Mouse (Mus musculus) embryonic stem cell, embryonic (primary cell): ENCODE data around the gene Pafah1b1.

Source experiments
- CTCF ChIA-PET, 4 experiments: fragments of 300-600 bp in 2 of 4; fragments of 350-600 bp in 2 of 4; sonication (Branson Sonifier 250); formaldehyde crosslinking; loops; one replicate each; lab custom pipeline; 2022; ENCODE audit warnings: inconsistent platforms in 2 of 4; lab: Charles Lee
- POLR2A ChIA-PET, 4 experiments: fragments of 300-600 bp in 2 of 4; fragments of 350-600 bp in 2 of 4; sonication (Branson Sonifier 250); formaldehyde crosslinking; loops; one replicate each; lab custom pipeline; 2022; ENCODE audit warnings: antibody characterized with exemption in 4 of 4, inconsistent platforms in 1 of 4; lab: Charles Lee

Pafah1b1 gene

GRCm38 (mm10) chr11:74655941-74656340, 68.5 kb downstream of the Pafah1b1 start:
- POLR2A ChIA-PET, result interaction anchor here in 2 of 4 experiments (0.7 to 3.7 kb wide), 11 partner anchors 9 to 184 kb away, joined by 3 to 15 read pairs (median 5); partner anchors contain the start of gene Mnt (in 1 of the 2)

GRCm38 (mm10) chr11:74653385-74653784, 71.1 kb downstream of the Pafah1b1 start:
- CTCF ChIA-PET, result interaction anchor here in 1 of 4 experiments (0.6 to 1.0 kb wide), 2 partner anchors 16 to 68 kb away, joined by 3 read pairs; no protein-coding TSS in a partner anchor
- POLR2A ChIA-PET, result interaction anchor here in 3 of 4 experiments (0.6 to 6.0 kb wide), 25 partner anchors 8 to 188 kb away, joined by 3 to 68 read pairs (median 4); partner anchors contain the start of genes Mettl16 (in 1 of the 3) and Pafah1b1 (in 1 of the 3)

More at GRCm38 (mm10) chr11:74655941-74656340, 68.5 kb downstream of the Pafah1b1 start:
- CTCF ChIA-PET, result interaction anchor here (0.6 to 1.3 kb wide), 4 partner anchors 21 to 1632 kb away, joined by 3 to 4 read pairs (median 3); no protein-coding TSS in a partner anchor

- POLR2A ChIA-PET, result interaction anchor here in 3 of 4 experiments (0.6 to 6.0 kb wide), 28 partner anchors 9 to 189 kb away, joined by 3 to 68 read pairs (median 4); partner anchors contain the start of genes Mettl16 (in 2 of the 3) and Pafah1b1 (in 1 of the 3)
- CTCF ChIA-PET, result interaction anchor here in 2 of 4 experiments (0.6 to 1.0 kb wide), 2 partner anchors 15 to 180 kb away, joined by 3 to 5 read pairs; no protein-coding TSS in a partner anchor
These were observed 71.7 kb downstream of the Pafah1b1 start for GRCm38 (mm10) chr11:74652791-74653191.

- CTCF ChIA-PET, result interaction anchor here in 3 of 4 experiments (0.9 to 1.2 kb wide), 5 partner anchors 12 to 40 kb away, joined by 3 to 8 read pairs (median 3); no protein-coding TSS in a partner anchor
- POLR2A ChIA-PET, result interaction anchor here in 3 of 4 experiments (0.6 to 6.0 kb wide), 41 partner anchors 9 to 181 kb away, joined by 3 to 68 read pairs (median 4); partner anchors contain the start of genes Mettl16 (in 3 of the 3), Pafah1b1 (in 2 of the 3), Ccdc92b (in 1 of the 3) and Mnt (in 1 of the 3)
These were observed 73.8 kb downstream of the Pafah1b1 start for GRCm38 (mm10) chr11:74650576-74651100.

GRCm38 (mm10) chr11:74649647-74650551, 74.6 kb downstream of the Pafah1b1 start:
- POLR2A ChIA-PET, result interaction anchor here (0.6 to 6.0 kb wide), 44 partner anchors 9 to 227 kb away, joined by 3 to 68 read pairs (median 4); partner anchors contain the start of genes Mettl16 (in 3 of the 4), Ccdc92b (in 2 of the 4), Pafah1b1 (in 2 of the 4) and Mnt (in 1 of the 4)
- CTCF ChIA-PET, result interaction anchor here in 3 of 4 experiments (0.9 to 1.2 kb wide), 5 partner anchors 12 to 41 kb away, joined by 3 to 8 read pairs (median 3); no protein-coding TSS in a partner anchor

GRCm38 (mm10) chr11:74649095-74649646, 75.3 kb downstream of the Pafah1b1 start, which contains the start of gene Cluh:
TSS of gene Cluh (plus strand) at chr11:74649495.
- CTCF ChIA-PET, result no interaction called here

GRCm38 (mm10) chr11:74648676-74649075, 75.8 kb downstream of the Pafah1b1 start:
- POLR2A ChIA-PET, result interaction anchor here (0.6 to 6.0 kb wide), 10 partner anchors 9 to 1588 kb away, joined by 3 to 68 read pairs (median 5); partner anchors contain the start of genes Ccdc92b (in 1 of the 4) and Mettl16 (in 1 of the 4)
- CTCF ChIA-PET, result no interaction called here

More at GRCm38 (mm10) chr11:74649095-74649646, 75.3 kb downstream of the Pafah1b1 start, which contains the start of gene Cluh:
- POLR2A ChIA-PET, result interaction anchor here (0.6 to 6.0 kb wide), 24 partner anchors 9 to 1588 kb away, joined by 3 to 68 read pairs (median 5); partner anchors contain the start of genes Mettl16 (in 3 of the 4), Pafah1b1 (in 2 of the 4), Ccdc92b (in 1 of the 4) and Mnt (in 1 of the 4)

- CTCF ChIA-PET, result interaction anchor here in 1 of 4 experiments (1.0 kb wide), 1 partner anchor 14 kb away, joined by 3 read pairs; no protein-coding TSS in a partner anchor
- POLR2A ChIA-PET, result interaction anchor here (0.7 to 6.0 kb wide), 6 partner anchors 10 to 181 kb away, joined by 4 to 68 read pairs (median 4); no protein-coding TSS in a partner anchor
These were observed 76.5 kb downstream of the Pafah1b1 start for GRCm38 (mm10) chr11:74647966-74648365.

- CTCF ChIA-PET, result interaction anchor here in 1 of 4 experiments (0.7 to 1.5 kb wide), 2 partner anchors 94 to 209 kb away, joined by 4 read pairs; no protein-coding TSS in a partner anchor
These were observed 84.8 kb downstream of the Pafah1b1 start for GRCm38 (mm10) chr11:74639628-74640027.

GRCm38 (mm10) chr11:74638791-74639411, 85.6 kb downstream of the Pafah1b1 start:
- POLR2A ChIA-PET, result interaction anchor here (0.6 to 5.6 kb wide), 52 partner anchors 8 to 822 kb away, joined by 3 to 68 read pairs (median 4); partner anchors contain the start of genes Ccdc92b (in 2 of the 4), Cluh (in 2 of the 4), Mettl16 (in 2 of the 4) and Rap1gap2 (in 2 of the 4)
- CTCF ChIA-PET, result interaction anchor here in 3 of 4 experiments (0.6 to 2.0 kb wide), 13 partner anchors 11 to 285 kb away, joined by 3 to 14 read pairs (median 4); no protein-coding TSS in a partner anchor

More at GRCm38 (mm10) chr11:74639628-74640027, 84.8 kb downstream of the Pafah1b1 start:
- POLR2A ChIA-PET, result interaction anchor here in 3 of 4 experiments (0.8 to 5.6 kb wide), 26 partner anchors 11 to 821 kb away, joined by 3 to 68 read pairs (median 6); partner anchors contain the start of genes Cluh (in 2 of the 3), Mettl16 (in 2 of the 3), Mnt (in 1 of the 3) and Rap1gap2 (in 1 of the 3)

- CTCF ChIA-PET, result interaction anchor here (0.6 to 2.0 kb wide), 18 partner anchors 10 to 286 kb away, joined by 3 to 14 read pairs (median 3); partner anchors contain the start of gene Ccdc92b (in 1 of the 4)
- POLR2A ChIA-PET, result interaction anchor here (0.5 to 5.6 kb wide), 57 partner anchors 9 to 357 kb away, joined by 3 to 68 read pairs (median 5); partner anchors contain the start of genes Mettl16 (in 3 of the 4), Ccdc92b (in 2 of the 4), Cluh (in 2 of the 4) and Rap1gap2 (in 2 of the 4)
These were observed 86.3 kb downstream of the Pafah1b1 start for GRCm38 (mm10) chr11:74637971-74638790.

- POLR2A ChIA-PET, result interaction anchor here (0.7 to 5.6 kb wide), 27 partner anchors 8 to 210 kb away, joined by 3 to 68 read pairs (median 5); partner anchors contain the start of genes Cluh (in 2 of the 4), Mettl16 (in 2 of the 4), Ccdc92b (in 1 of the 4) and Pafah1b1 (in 1 of the 4)
- CTCF ChIA-PET, result interaction anchor here (0.6 to 2.0 kb wide), 10 partner anchors 9 to 188 kb away, joined by 3 to 14 read pairs (median 4); partner anchors contain the start of gene Ccdc92b (in 1 of the 4)
These were observed 87.0 kb downstream of the Pafah1b1 start for GRCm38 (mm10) chr11:74637486-74637885.

- CTCF ChIA-PET, result interaction anchor here (0.5 to 1.7 kb wide), 36 partner anchors 8 to 1811 kb away, joined by 3 to 15 read pairs (median 3); partner anchors contain the start of genes Ccdc92b (in 2 of the 4) and Pafah1b1 (in 2 of the 4)
- POLR2A ChIA-PET, result interaction anchor here in 3 of 4 experiments (0.5 to 5.6 kb wide), 17 partner anchors 8 to 225 kb away, joined by 3 to 68 read pairs (median 3); partner anchors contain the start of genes Ccdc92b (in 1 of the 3), Cluh (in 1 of the 3) and Mnt (in 1 of the 3)
These were observed 89.8 kb downstream of the Pafah1b1 start for GRCm38 (mm10) chr11:74634490-74635275.
